8 mouse cellular contexts compared by ENCODE assay signal in genomic region chr7:119720947-119721310, GRCm38 (mm10). TPM values are rescaled to one million over a fixed set of nuclear protein-coding genes. Genes with fewer than 3 reads are reported as not detected.
DNase-seq lines count a peak whose midpoint lies in the region; ATAC-seq and TF ChIP-seq lines count a peak whose summit lies in the region.

No protein-coding gene starts in this region.

- H3K27me3 ChIP-seq in kidney, embryonic 15.5 days, result no peaks in the 10 kb centered on the region
- H3K27me3 ChIP-seq in Patski, result peaks cover under 1% of the 10 kb centered on the region
- peaks cover 4% of the 10 kb centered on the region; the same call in 1 of the 2 replicates for H3K27me3 ChIP-seq in forebrain, embryonic 13.5 days
- H3K27me3 ChIP-seq in liver, embryonic 14.5 days (ENCODE audit: control insufficient read depth, insufficient read depth, low read length), result no peaks in the 10 kb centered on the region
- H3K27me3 ChIP-seq in stomach, embryonic 14.5 days (ENCODE audit: control insufficient read depth, insufficient read depth, low read length), result no peaks in the 10 kb centered on the region

- H3K9me3 ChIP-seq in kidney, embryonic 15.5 days (replicated peaks), result no peaks in the 10 kb centered on the region
- H3K9me3 ChIP-seq in forebrain, embryonic 13.5 days (replicated peaks), result no peaks in the 10 kb centered on the region
- no peaks in the 10 kb centered on the region for H3K9me3 ChIP-seq in liver, embryonic 14.5 days (ENCODE audit: control insufficient read depth, low read length)
- no peaks in the 10 kb centered on the region for H3K9me3 ChIP-seq in stomach, embryonic 14.5 days (ENCODE audit: control insufficient read depth, low read depth, low read length)

- peaks cover 11% of the 10 kb centered on the region for H3K4me1 ChIP-seq in kidney, embryonic 15.5 days
- peaks cover 6% of the 10 kb centered on the region for H3K4me1 ChIP-seq in forebrain, embryonic 13.5 days
- peaks cover 3 to 6% of the 10 kb centered on the region in 2 experiments for H3K4me1 ChIP-seq in liver, embryonic 14.5 days (replicated peaks; ENCODE audit: control insufficient read depth in 2 of 2, insufficient read depth in 2 of 2, low read length in 1 of 2)
- peaks cover 4% of the 10 kb centered on the region; the same call in 1 of the 2 replicates for H3K4me1 ChIP-seq in stomach, embryonic 14.5 days (ENCODE audit: control insufficient read depth, insufficient read depth, low read length)

- no peak for TF ChIP-seq EP300 in liver, embryonic 14.5 days (IDR thresholded peaks at IDR 0.05; ENCODE audit: low read depth)

- 12% methylated on average over 8 of the region's 8 CpGs for WGBS in kidney, embryonic 15.5 days
- WGBS in forebrain, embryonic 13.5 days, result 17% methylated on average over 8 of the region's 8 CpGs
- WGBS in liver, embryonic 14.5 days (ENCODE audit: insufficient replicate concordance), result 14% methylated on average over 8 of the region's 8 CpGs
- 12% methylated on average over 8 of the region's 8 CpGs for WGBS in stomach, embryonic 14.5 days

- H3K27ac ChIP-seq in kidney, embryonic 15.5 days, result peak overlapping the region; percentile 75
- no peak overlapping the region for H3K27ac ChIP-seq in forebrain, embryonic 13.5 days
- H3K27ac ChIP-seq in liver, embryonic 14.5 days, result no peak overlapping the region
- H3K27ac ChIP-seq in stomach, embryonic 14.5 days (ENCODE audit: low read length), result no peak overlapping the region

- H3K4me3 ChIP-seq in kidney, embryonic 15.5 days (replicated peaks), result peak overlapping the region; percentile 94
- peak overlapping the region; percentile 93 for H3K4me3 ChIP-seq in forebrain, embryonic 13.5 days
- H3K4me3 ChIP-seq in liver, embryonic 14.5 days (ENCODE audit: insufficient read depth in 1 of 2, low read depth in 2 of 2, low read length in 2 of 2), result peak overlapping the region; percentile 84 to 96
- H3K4me3 ChIP-seq in stomach, embryonic 14.5 days (ENCODE audit: low read depth, low read length), result peak overlapping the region; percentile 97

- peak overlapping the region; percentile 78 for H3K4me2 ChIP-seq in kidney, embryonic 15.5 days
- peak overlapping the region; percentile 86 for H3K4me2 ChIP-seq in forebrain, embryonic 13.5 days
- peak overlapping the region; percentile 86 for H3K4me2 ChIP-seq in liver, embryonic 14.5 days (ENCODE audit: low read depth)
- peak overlapping the region; percentile 76 for H3K4me2 ChIP-seq in stomach, embryonic 14.5 days (replicated peaks; ENCODE audit: low read depth, low read length)

- in situ Hi-C loops in Patski (cut with MboI; ENCODE audit: low pct_unique_long_range_greater_than_20kb), result no loop called here

- H3K36me3 ChIP-seq in kidney, embryonic 15.5 days, result peaks cover 31% of the 10 kb centered on the region
- H3K36me3 ChIP-seq in forebrain, embryonic 13.5 days (ENCODE audit: poor library complexity, severe bottlenecking), result peaks cover 30% of the 10 kb centered on the region
- H3K36me3 ChIP-seq in liver, embryonic 14.5 days (replicated peaks; ENCODE audit: control insufficient read depth, insufficient read depth, low read depth), result peaks cover 14% of the 10 kb centered on the region
- peaks cover 23% of the 10 kb centered on the region for H3K36me3 ChIP-seq in stomach, embryonic 14.5 days (ENCODE audit: control insufficient read depth, insufficient read depth, low read length)

- CTCF ChIA-PET in Patski (lab: Charles Lee), result no interaction called here

- POLR2A ChIA-PET in Patski (lab: Charles Lee), result no interaction called here

- ATAC-seq in kidney, embryonic 15.5 days (replicated peaks; ENCODE audit: low FRiP score), result peak; percentile 47
- peak; percentile 24 for ATAC-seq in Patski
- ATAC-seq in forebrain, embryonic 13.5 days, result peak; percentile 46
- peak; percentile 31 for ATAC-seq in liver, embryonic 14.5 days (ENCODE audit: insufficient read depth)
- peak; percentile 12; the same call in 1 of the 2 replicates for ATAC-seq in stomach, embryonic 14.5 days (ENCODE audit: insufficient number of reproducible peaks, insufficient read depth, low FRiP score, low read depth)

- peak overlapping the region; percentile 92; the same call in 1 of the 2 replicates for H3K9ac ChIP-seq in kidney, embryonic 15.5 days
- peak overlapping the region; percentile 88 for H3K9ac ChIP-seq in forebrain, embryonic 13.5 days
- peak overlapping the region; percentile 84 for H3K9ac ChIP-seq in liver, embryonic 14.5 days (replicated peaks)
- peak overlapping the region; percentile 38 for H3K9ac ChIP-seq in stomach, embryonic 14.5 days (replicated peaks; ENCODE audit: low read depth, low read length)

- TF ChIP-seq CTCF in Patski (IDR thresholded peaks at IDR 0.05), result no peak
- TF ChIP-seq CTCF in liver, embryonic 14.5 days (IDR thresholded peaks at IDR 0.05; ENCODE audit: low read depth), result no peak

- no peak for DNase-seq in kidney, adult 18-20 months
- DNase-seq in Patski (ENCODE audit: low read depth, low spot score) (no peak), adipocyte (ENCODE audit: low spot score) (no peak), MN1 (ENCODE audit: low spot score) (no peak)
- DNase-seq in liver, embryonic 14.5 days (ENCODE audit: low read depth in 3 of 3, low spot score in 3 of 3), result no peak

RNA-seq across cellular contexts. Expression of gene Thumpd1, which starts 0.3 kb away (rescaled TPM):
- polyA plus RNA-seq in kidney, embryonic 15.5 days (2015; fragmentation: Nextera tagmentation; extraction: Ambion mirVana), result 77.0 and 80.1 TPM in 2 replicates
- polyA plus RNA-seq in Patski (2021), result 43.7 TPM
- polyA plus RNA-seq in forebrain, embryonic 13.5 days (2015; fragmentation: Nextera tagmentation; extraction: Ambion mirVana), result 75.2 and 83.8 TPM in 2 replicates
- 8.7 and 14.6 TPM in 2 replicates for polyA plus RNA-seq in liver, embryonic 14.5 days (2012; rRNA removed)
- polyA plus RNA-seq in liver, embryonic 14.5 days (2014; fragmentation: Nextera tagmentation; extraction: Ambion mirVana), result 28.1 and 31.2 TPM in 2 replicates
- polyA plus RNA-seq in stomach, embryonic 14.5 days (2014; fragmentation: Nextera tagmentation; extraction: Ambion mirVana), result 73.5 and 77.1 TPM in 2 replicates

RNA-seq across cellular contexts. Expression of gene Acsm4, which starts 31.1 kb away (rescaled TPM):
- not detected in 2 replicates for polyA plus RNA-seq in kidney, embryonic 15.5 days (2015; fragmentation: Nextera tagmentation; extraction: Ambion mirVana)
- polyA plus RNA-seq in Patski (2021), result not detected
- not detected in 2 replicates for polyA plus RNA-seq in forebrain, embryonic 13.5 days (2015; fragmentation: Nextera tagmentation; extraction: Ambion mirVana)
- not detected in 2 replicates for polyA plus RNA-seq in liver, embryonic 14.5 days (2012; rRNA removed)
- not detected in 2 replicates for polyA plus RNA-seq in liver, embryonic 14.5 days (2014; fragmentation: Nextera tagmentation; extraction: Ambion mirVana)
- polyA plus RNA-seq in stomach, embryonic 14.5 days (2014; fragmentation: Nextera tagmentation; extraction: Ambion mirVana), result not detected in 2 replicates

RNA-seq across cellular contexts. Expression of gene Acsm3, which starts 39.8 kb away (rescaled TPM):
- polyA plus RNA-seq in kidney, embryonic 15.5 days (2015; fragmentation: Nextera tagmentation; extraction: Ambion mirVana), result 0.61 and 1.3 TPM in 2 replicates
- polyA plus RNA-seq in Patski (2021), result 0.42 TPM
- polyA plus RNA-seq in forebrain, embryonic 13.5 days (2015; fragmentation: Nextera tagmentation; extraction: Ambion mirVana), result 0.10 and 0.16 TPM in 2 replicates
- 1.6 and 1.9 TPM in 2 replicates for polyA plus RNA-seq in liver, embryonic 14.5 days (2012; rRNA removed)
- polyA plus RNA-seq in liver, embryonic 14.5 days (2014; fragmentation: Nextera tagmentation; extraction: Ambion mirVana), result 2.0 and 2.1 TPM in 2 replicates
- polyA plus RNA-seq in stomach, embryonic 14.5 days (2014; fragmentation: Nextera tagmentation; extraction: Ambion mirVana), result 11.0 and 11.6 TPM in 2 replicates

Comparison
In these comparisons a context has a peak if more than half of its experiments do, and no peak if none do; other contexts are left out.
1. H3K9ac ChIP-seq: peak in every context shown above with its lines; median percentile 92 in kidney, embryonic 15.5 days; 88 in forebrain, embryonic 13.5 days; 84 in liver, embryonic 14.5 days; 38 in stomach, embryonic 14.5 days.